Mouse (Mus musculus): ENCODE measurements around the gene Glul. TPM values are rescaled to one million over a fixed set of nuclear protein-coding genes. Genes with fewer than 3 reads are reported as not detected.

Gene Glul
- polyA plus RNA-seq, 1 experiment from 2014 or later, result 128 TPM

GRCm38 (mm10) chr1:153904236-153904635 is 4.5 kb downstream of the Glul start:
- WGBS, result 92% methylated on average over 14 of the region's 14 CpGs
- Histone ChIP-seq H3K9ac (ENCODE audit: low read length) (no peak overlapping the region), H3K9me3 (ENCODE audit: control insufficient read depth, low read length) (no peaks in the 10 kb centered on the region), H3K4me3 (ENCODE audit: low read depth, low read length) (no peak overlapping the region), H3K27ac (replicated peaks; ENCODE audit: low read depth, low read length) (no peak overlapping the region), H3K36me3 (ENCODE audit: control insufficient read depth, insufficient read depth, low read length) (peaks cover 29% of the 10 kb centered on the region), H3K4me1 (ENCODE audit: control insufficient read depth, insufficient read depth, low read length) (peaks cover 9% of the 10 kb centered on the region; the same call in 1 of the 2 replicates), H3K27me3 (ENCODE audit: control insufficient read depth, insufficient read depth, low read length) (no peaks in the 10 kb centered on the region), H3K4me2 (ENCODE audit: low read depth, severe bottlenecking) (no peak overlapping the region)
- DNase-seq (ENCODE audit: low spot score) (no peak), ATAC-seq (ENCODE audit: insufficient number of reproducible peaks, low FRiP score, low TSS enrichment, low read depth) (no peak)

GRCm38 (mm10) chr1:153905884-153906283 is 6.1 kb downstream of the Glul start:
- DNase-seq (ENCODE audit: low spot score) (no peak), ATAC-seq (ENCODE audit: insufficient number of reproducible peaks, low FRiP score, low TSS enrichment, low read depth) (no peak)
- Histone ChIP-seq H3K9ac (ENCODE audit: low read length) (no peak overlapping the region), H3K9me3 (ENCODE audit: control insufficient read depth, low read length) (no peaks in the 10 kb centered on the region), H3K27me3 (ENCODE audit: control insufficient read depth, insufficient read depth, low read length) (no peaks in the 10 kb centered on the region), H3K36me3 (ENCODE audit: control insufficient read depth, insufficient read depth, low read length) (peaks cover 29% of the 10 kb centered on the region), H3K27ac (replicated peaks; ENCODE audit: low read depth, low read length) (no peak overlapping the region), H3K4me1 (ENCODE audit: control insufficient read depth, insufficient read depth, low read length) (peaks cover 9% of the 10 kb centered on the region; the same call in 1 of the 2 replicates), H3K4me2 (ENCODE audit: low read depth, severe bottlenecking) (no peak overlapping the region), H3K4me3 (ENCODE audit: low read depth, low read length) (no peak overlapping the region)
- WGBS, result 89% methylated on average over 3 of the region's 3 CpGs

GRCm38 (mm10) chr1:153908208-153908607 is 8.5 kb downstream of the Glul start:
- Histone ChIP-seq H3K9me3 (ENCODE audit: control insufficient read depth, low read length) (no peaks in the 10 kb centered on the region), H3K4me2 (ENCODE audit: low read depth, severe bottlenecking) (no peak overlapping the region), H3K4me1 (ENCODE audit: control insufficient read depth, insufficient read depth, low read length) (no peaks in the 10 kb centered on the region), H3K27ac (replicated peaks; ENCODE audit: low read depth, low read length) (no peak overlapping the region), H3K4me3 (ENCODE audit: low read depth, low read length) (no peak overlapping the region), H3K27me3 (ENCODE audit: control insufficient read depth, insufficient read depth, low read length) (no peaks in the 10 kb centered on the region), H3K9ac (ENCODE audit: low read length) (no peak overlapping the region), H3K36me3 (ENCODE audit: control insufficient read depth, insufficient read depth, low read length) (peaks cover 24% of the 10 kb centered on the region)
- no peak for DNase-seq (ENCODE audit: low spot score)
- no peak for ATAC-seq (ENCODE audit: insufficient number of reproducible peaks, low FRiP score, low TSS enrichment, low read depth)
- 97% methylated on average over 6 of the region's 6 CpGs for WGBS

- H3K4me2 ChIP-seq (ENCODE audit: low read depth, severe bottlenecking), result no peak overlapping the region
- no peaks in the 10 kb centered on the region for H3K9me3 ChIP-seq (ENCODE audit: control insufficient read depth, low read length)
- ATAC-seq (ENCODE audit: insufficient number of reproducible peaks, low FRiP score, low TSS enrichment, low read depth) (no peak), DNase-seq (ENCODE audit: low spot score) (no peak)
- H3K36me3 ChIP-seq (ENCODE audit: control insufficient read depth, insufficient read depth, low read length), result peaks cover 23% of the 10 kb centered on the region
- no peaks in the 10 kb centered on the region for H3K4me1 ChIP-seq (ENCODE audit: control insufficient read depth, insufficient read depth, low read length)
- H3K27ac ChIP-seq (replicated peaks; ENCODE audit: low read depth, low read length), result no peak overlapping the region
- no peaks in the 10 kb centered on the region for H3K27me3 ChIP-seq (ENCODE audit: control insufficient read depth, insufficient read depth, low read length)
- 95% methylated on average over 4 of the region's 4 CpGs for WGBS
- no peak overlapping the region for H3K9ac ChIP-seq (ENCODE audit: low read length)
- H3K4me3 ChIP-seq (ENCODE audit: low read depth, low read length), result no peak overlapping the region
Observed at GRCm38 (mm10) chr1:153908741-153909140, 9.0 kb downstream of the Glul start.

GRCm38 (mm10) chr1:153909213-153909962 is 9.6 kb downstream of the Glul start:
- Histone ChIP-seq H3K9ac (ENCODE audit: low read length) (no peak overlapping the region), H3K27me3 (ENCODE audit: control insufficient read depth, insufficient read depth, low read length) (no peaks in the 10 kb centered on the region), H3K4me1 (ENCODE audit: control insufficient read depth, insufficient read depth, low read length) (no peaks in the 10 kb centered on the region), H3K4me2 (ENCODE audit: low read depth, severe bottlenecking) (no peak overlapping the region), H3K36me3 (ENCODE audit: control insufficient read depth, insufficient read depth, low read length) (peaks cover 18% of the 10 kb centered on the region), H3K27ac (replicated peaks; ENCODE audit: low read depth, low read length) (no peak overlapping the region), H3K9me3 (ENCODE audit: control insufficient read depth, low read length) (no peaks in the 10 kb centered on the region), H3K4me3 (ENCODE audit: low read depth, low read length) (no peak overlapping the region)
- 93% methylated on average over 10 of the region's 10 CpGs for WGBS
- ATAC-seq (ENCODE audit: insufficient number of reproducible peaks, low FRiP score, low TSS enrichment, low read depth), result no peak
- no peak for DNase-seq (ENCODE audit: low spot score)

- Histone ChIP-seq H3K27me3 (ENCODE audit: control insufficient read depth, insufficient read depth, low read length) (no peaks in the 10 kb centered on the region), H3K4me3 (ENCODE audit: low read depth, low read length) (no peak overlapping the region), H3K36me3 (ENCODE audit: control insufficient read depth, insufficient read depth, low read length) (peaks cover 14% of the 10 kb centered on the region), H3K27ac (replicated peaks; ENCODE audit: low read depth, low read length) (no peak overlapping the region), H3K4me2 (ENCODE audit: low read depth, severe bottlenecking) (no peak overlapping the region), H3K4me1 (ENCODE audit: control insufficient read depth, insufficient read depth, low read length) (no peaks in the 10 kb centered on the region), H3K9me3 (ENCODE audit: control insufficient read depth, low read length) (no peaks in the 10 kb centered on the region), H3K9ac (ENCODE audit: low read length) (no peak overlapping the region)
- ATAC-seq (ENCODE audit: insufficient number of reproducible peaks, low FRiP score, low TSS enrichment, low read depth), result no peak
- 92% methylated on average over 9 of the region's 9 CpGs for WGBS
- DNase-seq (ENCODE audit: low spot score), result no peak
Observed at GRCm38 (mm10) chr1:153909963-153910291, 10.2 kb downstream of the Glul start.

GRCm38 (mm10) chr1:153910423-153910822 is 10.7 kb downstream of the Glul start:
- ATAC-seq (ENCODE audit: insufficient number of reproducible peaks, low FRiP score, low TSS enrichment, low read depth) (no peak), DNase-seq (ENCODE audit: low spot score) (no peak)
- WGBS, result 95% methylated on average over 5 of the region's 5 CpGs
- H3K4me1 ChIP-seq (ENCODE audit: control insufficient read depth, insufficient read depth, low read length), result no peaks in the 10 kb centered on the region
- no peak overlapping the region for H3K4me2 ChIP-seq (ENCODE audit: low read depth, severe bottlenecking)
- H3K27ac ChIP-seq (replicated peaks; ENCODE audit: low read depth, low read length), result no peak overlapping the region
- H3K9me3 ChIP-seq (ENCODE audit: control insufficient read depth, low read length), result no peaks in the 10 kb centered on the region
- H3K36me3 ChIP-seq (ENCODE audit: control insufficient read depth, insufficient read depth, low read length), result peaks cover 13% of the 10 kb centered on the region
- no peak overlapping the region for H3K4me3 ChIP-seq (ENCODE audit: low read depth, low read length)
- no peaks in the 10 kb centered on the region for H3K27me3 ChIP-seq (ENCODE audit: control insufficient read depth, insufficient read depth, low read length)
- H3K9ac ChIP-seq (ENCODE audit: low read length), result no peak overlapping the region

- no peak overlapping the region for H3K9ac ChIP-seq (ENCODE audit: low read length)
- peaks cover 13% of the 10 kb centered on the region for H3K36me3 ChIP-seq (ENCODE audit: control insufficient read depth, insufficient read depth, low read length)
- H3K4me1 ChIP-seq (ENCODE audit: control insufficient read depth, insufficient read depth, low read length), result no peaks in the 10 kb centered on the region
- H3K9me3 ChIP-seq (ENCODE audit: control insufficient read depth, low read length), result no peaks in the 10 kb centered on the region
- H3K4me3 ChIP-seq (ENCODE audit: low read depth, low read length), result no peak overlapping the region
- WGBS, result 90% methylated on average over 6 of the region's 6 CpGs
- no peak for DNase-seq (ENCODE audit: low spot score)
- no peak overlapping the region for H3K27ac ChIP-seq (replicated peaks; ENCODE audit: low read depth, low read length)
- no peak for ATAC-seq (ENCODE audit: insufficient number of reproducible peaks, low FRiP score, low TSS enrichment, low read depth)
- no peaks in the 10 kb centered on the region for H3K27me3 ChIP-seq (ENCODE audit: control insufficient read depth, insufficient read depth, low read length)
- H3K4me2 ChIP-seq (ENCODE audit: low read depth, severe bottlenecking), result no peak overlapping the region
Observed at GRCm38 (mm10) chr1:153911276-153911795, 11.6 kb downstream of the Glul start.

- WGBS, result 87% methylated on average over 3 of the region's 3 CpGs
- Histone ChIP-seq H3K27me3 (ENCODE audit: control insufficient read depth, insufficient read depth, low read length) (no peaks in the 10 kb centered on the region), H3K4me2 (ENCODE audit: low read depth, severe bottlenecking) (no peak overlapping the region), H3K4me3 (ENCODE audit: low read depth, low read length) (no peak overlapping the region), H3K36me3 (ENCODE audit: control insufficient read depth, insufficient read depth, low read length) (no peaks in the 10 kb centered on the region), H3K4me1 (ENCODE audit: control insufficient read depth, insufficient read depth, low read length) (no peaks in the 10 kb centered on the region), H3K9ac (ENCODE audit: low read length) (no peak overlapping the region), H3K27ac (replicated peaks; ENCODE audit: low read depth, low read length) (no peak overlapping the region), H3K9me3 (ENCODE audit: control insufficient read depth, low read length) (no peaks in the 10 kb centered on the region)
- no peak for ATAC-seq (ENCODE audit: insufficient number of reproducible peaks, low FRiP score, low TSS enrichment, low read depth)
- DNase-seq (ENCODE audit: low spot score), result no peak
Observed at GRCm38 (mm10) chr1:153913869-153914268, 14.1 kb downstream of the Glul start.

Measured in limb, embryonic 11.5 days (tissue).